Mouse (Mus musculus): ENCODE results near the gene Gm12258. TPM values are rescaled to one million over a fixed set of nuclear protein-coding genes. Genes with fewer than 3 reads are reported as not detected.

Gene Gm12258
- 18.0 TPM for polyA plus RNA-seq (2015; fragmentation: Illumina TruSeq; extraction: RNeasy Lipid Tissue Mini Kit (QIAGEN cat#74804); ENCODE audit: low read depth, low replicate concordance)

GRCm38 (mm10) chr11:58846919-58847461 lies at the start of gene Gm12258:
Gene Gm12258 (plus strand): TSS chr11:58847158.

GRCm38 (mm10) chr11:58801558-58802228 lies 45.3 kb upstream of the Gm12258 start, which contains the start of gene Fam183b:
Gene Fam183b (minus strand): TSS chr11:58801960.

GRCm38 (mm10) chr11:58814700-58815099 lies 32.3 kb upstream of the Gm12258 start, which contains the start of gene Olfr313:
Gene Olfr313 (plus strand): TSS chr11:58815000.

GRCm38 (mm10) chr11:58828937-58829336 lies 18.0 kb upstream of the Gm12258 start, which contains the start of gene Olfr312:
Gene Olfr312 (plus strand): TSS chr11:58829237.

GRCm38 (mm10) chr11:58838951-58839350 lies 8.0 kb upstream of the Gm12258 start, which contains the start of gene Olfr311:
Gene Olfr311 (plus strand): TSS chr11:58839251.

GRCm38 (mm10) chr11:58867039-58867953 lies 20.3 kb downstream of the Gm12258 start, which contains the start of gene 2810021J22Rik:
Gene 2810021J22Rik (plus strand): TSS chr11:58867216.

GRCm38 (mm10) chr11:58903511-58904409 lies 56.8 kb downstream of the Gm12258 start, which contains the start of gene Zfp39:
Gene Zfp39 (minus strand): TSS chr11:58904225.

Other genes starting within 250 kb of the Gm12258 start
- not detected for gene 2210407C18Rik, start 231.1 kb upstream of the Gm12258 start, polyA plus RNA-seq (2015; fragmentation: Illumina TruSeq; extraction: RNeasy Lipid Tissue Mini Kit (QIAGEN cat#74804); ENCODE audit: low read depth, low replicate concordance)
- gene Olfr323, start 216.7 kb upstream of the Gm12258 start, polyA plus RNA-seq (2015; fragmentation: Illumina TruSeq; extraction: RNeasy Lipid Tissue Mini Kit (QIAGEN cat#74804); ENCODE audit: low read depth, low replicate concordance) = not detected
- not detected for gene Trim58, start 206.7 kb upstream of the Gm12258 start, polyA plus RNA-seq (2015; fragmentation: Illumina TruSeq; extraction: RNeasy Lipid Tissue Mini Kit (QIAGEN cat#74804); ENCODE audit: low read depth, low replicate concordance)
- not detected for gene Olfr322, start 188.4 kb upstream of the Gm12258 start, polyA plus RNA-seq (2015; fragmentation: Illumina TruSeq; extraction: RNeasy Lipid Tissue Mini Kit (QIAGEN cat#74804); ENCODE audit: low read depth, low replicate concordance)
- not detected for gene Olfr320, start 166.1 kb upstream of the Gm12258 start, polyA plus RNA-seq (2015; fragmentation: Illumina TruSeq; extraction: RNeasy Lipid Tissue Mini Kit (QIAGEN cat#74804); ENCODE audit: low read depth, low replicate concordance)
- gene Olfr319, start 148.0 kb upstream of the Gm12258 start, polyA plus RNA-seq (2015; fragmentation: Illumina TruSeq; extraction: RNeasy Lipid Tissue Mini Kit (QIAGEN cat#74804); ENCODE audit: low read depth, low replicate concordance) = not detected
- gene Olfr318, start 123.1 kb upstream of the Gm12258 start, polyA plus RNA-seq (2015; fragmentation: Illumina TruSeq; extraction: RNeasy Lipid Tissue Mini Kit (QIAGEN cat#74804); ENCODE audit: low read depth, low replicate concordance) = not detected
- not detected for gene Olfr317, start 107.9 kb upstream of the Gm12258 start, polyA plus RNA-seq (2015; fragmentation: Illumina TruSeq; extraction: RNeasy Lipid Tissue Mini Kit (QIAGEN cat#74804); ENCODE audit: low read depth, low replicate concordance)
- gene Olfr316, start 94.4 kb upstream of the Gm12258 start, polyA plus RNA-seq (2015; fragmentation: Illumina TruSeq; extraction: RNeasy Lipid Tissue Mini Kit (QIAGEN cat#74804); ENCODE audit: low read depth, low replicate concordance) = 1.3 TPM
- gene Olfr315, start 74.0 kb upstream of the Gm12258 start, polyA plus RNA-seq (2015; fragmentation: Illumina TruSeq; extraction: RNeasy Lipid Tissue Mini Kit (QIAGEN cat#74804); ENCODE audit: low read depth, low replicate concordance) = not detected
- not detected for gene Olfr314, start 64.2 kb upstream of the Gm12258 start, polyA plus RNA-seq (2015; fragmentation: Illumina TruSeq; extraction: RNeasy Lipid Tissue Mini Kit (QIAGEN cat#74804); ENCODE audit: low read depth, low replicate concordance)
- 10.0 TPM for gene Fam183b, start 45.2 kb upstream of the Gm12258 start, polyA plus RNA-seq (2015; fragmentation: Illumina TruSeq; extraction: RNeasy Lipid Tissue Mini Kit (QIAGEN cat#74804); ENCODE audit: low read depth, low replicate concordance)
- gene Olfr313, start 32.2 kb upstream of the Gm12258 start, polyA plus RNA-seq (2015; fragmentation: Illumina TruSeq; extraction: RNeasy Lipid Tissue Mini Kit (QIAGEN cat#74804); ENCODE audit: low read depth, low replicate concordance) = not detected
- gene Olfr312, start 17.9 kb upstream of the Gm12258 start, polyA plus RNA-seq (2015; fragmentation: Illumina TruSeq; extraction: RNeasy Lipid Tissue Mini Kit (QIAGEN cat#74804); ENCODE audit: low read depth, low replicate concordance) = not detected
- not detected for gene Olfr311, start 7.9 kb upstream of the Gm12258 start, polyA plus RNA-seq (2015; fragmentation: Illumina TruSeq; extraction: RNeasy Lipid Tissue Mini Kit (QIAGEN cat#74804); ENCODE audit: low read depth, low replicate concordance)
- gene 2810021J22Rik, start 20.1 kb downstream of the Gm12258 start, polyA plus RNA-seq (2015; fragmentation: Illumina TruSeq; extraction: RNeasy Lipid Tissue Mini Kit (QIAGEN cat#74804); ENCODE audit: low read depth, low replicate concordance) = 7.1 TPM
- 5.3 TPM for gene Zfp39, start 57.1 kb downstream of the Gm12258 start, polyA plus RNA-seq (2015; fragmentation: Illumina TruSeq; extraction: RNeasy Lipid Tissue Mini Kit (QIAGEN cat#74804); ENCODE audit: low read depth, low replicate concordance)
- not detected for gene Btnl10, start 70.8 kb downstream of the Gm12258 start, polyA plus RNA-seq (2015; fragmentation: Illumina TruSeq; extraction: RNeasy Lipid Tissue Mini Kit (QIAGEN cat#74804); ENCODE audit: low read depth, low replicate concordance)
- gene Rnf187, start 91.8 kb downstream of the Gm12258 start, polyA plus RNA-seq (2015; fragmentation: Illumina TruSeq; extraction: RNeasy Lipid Tissue Mini Kit (QIAGEN cat#74804); ENCODE audit: low read depth, low replicate concordance) = 331 TPM
- gene Hist3h2ba, start 101.8 kb downstream of the Gm12258 start, polyA plus RNA-seq (2015; fragmentation: Illumina TruSeq; extraction: RNeasy Lipid Tissue Mini Kit (QIAGEN cat#74804); ENCODE audit: low read depth, low replicate concordance) = 67.2 TPM
- gene Hist3h2a, start 107.5 kb downstream of the Gm12258 start, polyA plus RNA-seq (2015; fragmentation: Illumina TruSeq; extraction: RNeasy Lipid Tissue Mini Kit (QIAGEN cat#74804); ENCODE audit: low read depth, low replicate concordance) = 33.6 TPM
- gene Trim17, start 107.5 kb downstream of the Gm12258 start, polyA plus RNA-seq (2015; fragmentation: Illumina TruSeq; extraction: RNeasy Lipid Tissue Mini Kit (QIAGEN cat#74804); ENCODE audit: low read depth, low replicate concordance) = 5.9 TPM
- gene Trim11, start 130.9 kb downstream of the Gm12258 start, polyA plus RNA-seq (2015; fragmentation: Illumina TruSeq; extraction: RNeasy Lipid Tissue Mini Kit (QIAGEN cat#74804); ENCODE audit: low read depth, low replicate concordance) = 17.7 TPM

All from brain, adult 10 weeks (tissue).